Mouse (Mus musculus) G1E (cell line): ENCODE data around the gene Tpk1.

Experiments
- CTCF ChIP-seq: IDR thresholded peaks from 2 replicates; pipeline ENCODE4 v1.5.1; 2012; ENCODE audit warnings: low read depth, low read length, inconsistent platforms, mixed read lengths
- GATA1 ChIP-seq: IDR thresholded peaks from 2 replicates; pipeline ENCODE4 v1.6.1; 2012; ENCODE audit warnings: borderline replicate concordance, low read length, inconsistent platforms, mixed read lengths
- GATA2 ChIP-seq: IDR thresholded peaks from 2 replicates; pipeline ENCODE4 v1.6.1; 2012; ENCODE audit warnings: low read depth, low read length, inconsistent platforms, borderline replicate concordance
- TAL1 ChIP-seq: conservative IDR thresholded peaks from 2 replicates; pipeline ENCODE4 v1.6.1; 2012; ENCODE audit warnings: low read depth, low read length, inconsistent platforms, mixed read lengths

DNA sequence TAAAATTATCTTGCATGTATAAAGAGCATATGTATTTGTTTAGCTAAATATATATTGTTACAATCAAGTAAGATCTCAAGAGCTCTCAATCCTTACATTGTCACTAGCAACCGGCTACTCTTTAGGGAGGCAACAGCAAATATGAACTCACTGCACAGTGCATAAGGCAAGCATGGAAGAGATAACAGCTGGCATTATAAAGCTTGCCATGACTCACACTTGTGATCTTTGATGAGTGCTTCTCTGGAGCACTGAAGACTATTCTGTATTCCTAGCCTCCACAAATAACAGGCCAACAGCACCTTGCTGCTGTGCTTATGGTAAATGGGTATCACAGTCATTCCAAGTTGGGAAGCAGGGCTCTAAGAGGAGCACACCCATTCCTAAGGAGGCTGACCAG lies 98.2 kb downstream of the Tpk1 start:
- TF ChIP-seq GATA1 = no peak
- no peak for TF ChIP-seq CTCF
- TF ChIP-seq GATA2 = no peak
- TF ChIP-seq TAL1 = no peak
